Comparison of ENCODE assay signal across 8 mouse cellular contexts in the genomic region with DNA sequence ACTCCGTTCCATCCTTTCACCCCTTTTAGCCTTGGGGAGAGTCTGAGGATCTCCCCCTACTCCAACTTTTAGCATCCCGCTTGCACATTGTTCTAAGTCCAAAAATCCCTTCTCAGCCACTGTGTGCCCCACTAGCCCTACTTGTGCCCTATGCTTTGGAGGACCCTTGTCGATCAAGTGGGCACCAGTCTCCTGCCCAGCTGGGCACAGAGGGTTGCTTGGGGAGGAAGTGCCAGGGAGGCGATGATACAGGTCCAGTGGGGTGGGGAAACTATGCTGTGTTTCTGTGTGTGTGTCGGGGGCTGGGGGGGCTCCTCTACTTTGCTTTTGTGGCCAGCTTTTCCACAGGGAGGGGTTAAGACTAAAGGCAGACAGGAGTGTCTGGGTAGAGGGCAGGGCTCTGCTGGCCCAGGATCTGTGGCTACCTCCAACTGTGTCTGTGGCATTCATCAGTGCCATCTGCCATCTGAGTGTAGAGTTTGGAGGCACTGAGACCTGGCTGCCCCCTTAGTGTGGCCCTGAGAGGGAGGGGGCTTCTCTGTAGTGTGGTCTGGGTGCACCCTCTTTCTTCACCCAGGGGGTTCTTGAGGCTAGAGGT. TPM values are rescaled to one million over a fixed set of nuclear protein-coding genes. Genes with fewer than 3 reads are reported as not detected.
DNase-seq lines count a peak whose midpoint lies in the region; ATAC-seq and TF ChIP-seq lines count a peak whose summit lies in the region.

No protein-coding gene starts in this region.

- H3K27me3 ChIP-seq in heart, postnatal 0 days (ENCODE audit: control insufficient read depth, insufficient read depth, low read length), result peaks cover 47% of the 10 kb centered on the region
- peaks cover 9% of the 10 kb centered on the region; the same call in 1 of the 2 replicates for H3K27me3 ChIP-seq in intestine, embryonic 16.5 days (replicated peaks; ENCODE audit: control insufficient read depth, insufficient read depth, low read length)
- peaks cover 19% of the 10 kb centered on the region for H3K27me3 ChIP-seq in midbrain, embryonic 13.5 days

- H3K9me3 ChIP-seq in heart, postnatal 0 days (replicated peaks; ENCODE audit: control insufficient read depth, low read length), result no peaks in the 10 kb centered on the region
- H3K9me3 ChIP-seq in intestine, embryonic 16.5 days (ENCODE audit: control insufficient read depth, low read length), result no peaks in the 10 kb centered on the region
- H3K9me3 ChIP-seq in midbrain, embryonic 13.5 days, result no peaks in the 10 kb centered on the region

- no peak for TF ChIP-seq EP300 in heart, postnatal 0 days (IDR thresholded peaks at IDR 0.05; ENCODE audit: low read depth)

- no peak for ATAC-seq in heart, postnatal 0 days (ENCODE audit: insufficient read depth, low read depth)
- ATAC-seq in intestine, embryonic 16.5 days, result no peak
- no peak; the same call in 1 of the 2 replicates for ATAC-seq in midbrain, embryonic 13.5 days

- H3K4me1 ChIP-seq in heart, postnatal 0 days (ENCODE audit: control insufficient read depth, insufficient read depth), result 0 out of 2 replicates have a peak, but pooled peaks cover 7% of the 10 kb centered on the region
- H3K4me1 ChIP-seq in intestine, embryonic 16.5 days (ENCODE audit: control insufficient read depth, insufficient read depth, low read length), result peaks cover 19% of the 10 kb centered on the region; the same call in 1 of the 2 replicates
- peaks cover 68% of the 10 kb centered on the region for H3K4me1 ChIP-seq in midbrain, embryonic 13.5 days (replicated peaks)

- no peaks in the 10 kb centered on the region for H3K36me3 ChIP-seq in heart, postnatal 0 days (replicated peaks; ENCODE audit: control insufficient read depth, insufficient read depth, low read length)
- H3K36me3 ChIP-seq in intestine, embryonic 16.5 days (ENCODE audit: control insufficient read depth, insufficient read depth, low read length), result no peaks in the 10 kb centered on the region
- peaks cover 2% of the 10 kb centered on the region; the same call in 1 of the 2 replicates for H3K36me3 ChIP-seq in midbrain, embryonic 13.5 days

- no peak for TF ChIP-seq CTCF in heart, postnatal 0 days (IDR thresholded peaks at IDR 0.05; ENCODE audit: low read depth)

- DNase-seq in heart, postnatal 0 days (ENCODE audit: low spot score), result no peak
- DNase-seq in heart, adult 8-10 months (ENCODE audit: low spot score), result no peak
- peak; percentile 19 to 39 for DNase-seq in cerebellum, postnatal 36 days
- no peak for DNase-seq in yolk sac, embryonic 10.5 days (ENCODE audit: low spot score)
- DNase-seq in adrenal gland, adult 8-10 months, result no peak
- DNase-seq in adrenal gland, postnatal 36 days, result no peak

- WGBS in heart, postnatal 0 days, result 46% methylated on average over 5 of the region's 5 CpGs
- 32% methylated on average over 5 of the region's 5 CpGs for WGBS in intestine, embryonic 16.5 days
- 20% methylated on average over 5 of the region's 5 CpGs for WGBS in midbrain, embryonic 13.5 days

- H3K9ac ChIP-seq in heart, postnatal 0 days (replicated peaks; ENCODE audit: low read depth, low read length), result peak overlapping the region; percentile 63; the same call in 1 of the 2 replicates
- H3K9ac ChIP-seq in intestine, embryonic 16.5 days (ENCODE audit: low read depth, low read length), result peak overlapping the region; percentile 82
- peak overlapping the region; percentile 92 for H3K9ac ChIP-seq in midbrain, embryonic 13.5 days (replicated peaks)

- H3K4me2 ChIP-seq in heart, postnatal 0 days (ENCODE audit: low read depth, low read length), result peak overlapping the region; percentile 99
- H3K4me2 ChIP-seq in intestine, embryonic 16.5 days (ENCODE audit: low read depth, low read length), result peak overlapping the region; percentile 99
- H3K4me2 ChIP-seq in midbrain, embryonic 13.5 days (replicated peaks), result peak overlapping the region; percentile 99

- peak overlapping the region; percentile 75 for H3K4me3 ChIP-seq in heart, postnatal 0 days (ENCODE audit: low read depth, low read length)
- peak overlapping the region; percentile 74 for H3K4me3 ChIP-seq in intestine, embryonic 16.5 days (ENCODE audit: low read length)
- peak overlapping the region; percentile 80 for H3K4me3 ChIP-seq in midbrain, embryonic 13.5 days (replicated peaks)

- H3K27ac ChIP-seq in heart, postnatal 0 days (ENCODE audit: low read depth), result no peak overlapping the region
- H3K27ac ChIP-seq in intestine, embryonic 16.5 days (ENCODE audit: low read length), result no peak overlapping the region
- H3K27ac ChIP-seq in midbrain, embryonic 13.5 days, result no peak overlapping the region

RNA-seq across cellular contexts. Expression of gene Nkd1, which starts 1.4 kb away (rescaled TPM):
- 6.8 and 14.5 TPM in 2 replicates for total RNA-seq in heart, postnatal 0 days (2014; rRNA removed; ENCODE audit: low replicate concordance)
- 5.3 and 5.5 TPM in 2 replicates for polyA plus RNA-seq in heart, postnatal 0 days (2015; fragmentation: Nextera tagmentation; extraction: Ambion mirVana)
- 1 to 10 TPM; 1.8 to 2.3 (median 2.0) TPM for total RNA-seq in heart, adult 8-10 months (2022)
- 27.8 and 28.4 TPM in 2 replicates for polyA plus RNA-seq in intestine, embryonic 16.5 days (2015; fragmentation: Nextera tagmentation; extraction: Ambion mirVana)
- 68.4 and 79.8 TPM in 2 replicates for polyA plus RNA-seq in midbrain, embryonic 13.5 days (2015; fragmentation: Nextera tagmentation; extraction: Ambion mirVana)
- 10 to 100 TPM; 38.0 to 56.5 (median 46.5) TPM for total RNA-seq in adrenal gland, adult 8-10 months (2022)
- 10 to 100 TPM; 40.8 to 51.1 TPM for total RNA-seq in adrenal gland, postnatal 36 days (2021)

Comparison
In these comparisons a context has a peak if more than half of its experiments do, and no peak if none do; other contexts are left out.
1. DNase-seq: peak in cerebellum, postnatal 36 days (2 of 2); none in heart, postnatal 0 days (single experiment), heart, adult 8-10 months (single experiment), yolk sac, embryonic 10.5 days (single experiment), adrenal gland, adult 8-10 months (single experiment) and adrenal gland, postnatal 36 days (0 of 2).
2. Peak in every context shown above with its lines, with median percentiles within 50 percentile points of each other: H3K4me2 ChIP-seq, H3K4me3 ChIP-seq and H3K9ac ChIP-seq.